Mouse (Mus musculus) lung, postnatal 25 days (tissue): ENCODE measurements around the gene Usp4.
A peak's percentile ranks its signal among the peaks of the same experiment; 100 is the strongest.
"Not testable (repeated sequence)": the region's sequence is repeated elsewhere in the genome, so short reads cannot be mapped to it uniquely, and the experiment has no call there.

ENCODE experiments used
- DNase-seq: peaks from one replicate; pipeline ENCODE4 v3.0.0; 2022; ENCODE audit warnings: low spot score

Usp4 gene

GRCm38 (mm10) chr9:108347540-108348289 lies at the start of gene Usp4:
Gene Usp4, plus strand, starts transcription at chr9:108347853.
- peak; percentile 88 for DNase-seq

GRCm38 (mm10) chr9:108301853-108302252 lies 45.8 kb upstream of the Usp4 start:
- peak; percentile 66 for DNase-seq

- DNase-seq = no peak
These were observed 42.9 kb upstream of the Usp4 start for GRCm38 (mm10) chr9:108304716-108305115.

- no peak for DNase-seq
These were observed 42.5 kb upstream of the Usp4 start for GRCm38 (mm10) chr9:108305170-108305569.

GRCm38 (mm10) chr9:108305629-108306520 lies 41.8 kb upstream of the Usp4 start, which contains the start of the genes Rhoa and Tcta:
Gene Rhoa, plus strand, starts transcription at chr9:108306129.
Gene Tcta, minus strand, starts transcription at chr9:108306160.
- peak; percentile 100 for DNase-seq

- peak; percentile 86 for DNase-seq
These were observed 41.1 kb upstream of the Usp4 start for GRCm38 (mm10) chr9:108306571-108306980.

- no peak for DNase-seq
These were observed 40.4 kb upstream of the Usp4 start for GRCm38 (mm10) chr9:108307021-108307807.

- DNase-seq = no peak
These were observed 39.5 kb upstream of the Usp4 start for GRCm38 (mm10) chr9:108308141-108308540.

GRCm38 (mm10) chr9:108317572-108317971 lies 30.1 kb upstream of the Usp4 start:
- DNase-seq = no peak

- no peak for DNase-seq
These were observed 29.2 kb upstream of the Usp4 start for GRCm38 (mm10) chr9:108318462-108318861.

- not testable (repeated sequence) for DNase-seq
These were observed 25.6 kb upstream of the Usp4 start for GRCm38 (mm10) chr9:108322054-108322453.

- no peak for DNase-seq
These were observed 22.9 kb upstream of the Usp4 start for GRCm38 (mm10) chr9:108324784-108325183.

GRCm38 (mm10) chr9:108325811-108326210 lies 21.8 kb upstream of the Usp4 start:
- DNase-seq = no peak

GRCm38 (mm10) chr9:108337848-108338550 lies 9.7 kb upstream of the Usp4 start:
- DNase-seq = no peak

- DNase-seq = peak; percentile 34
These were observed 9.1 kb upstream of the Usp4 start for GRCm38 (mm10) chr9:108338551-108338885.

- DNase-seq = peak; percentile 98
These were observed 8.5 kb upstream of the Usp4 start, which contains the start of gene Gpx1 for GRCm38 (mm10) chr9:108338886-108339781. Gene Gpx1, plus strand, starts transcription at chr9:108338903.

GRCm38 (mm10) chr9:108339886-108340257 lies 7.8 kb upstream of the Usp4 start:
- no peak for DNase-seq

GRCm38 (mm10) chr9:108340258-108341138 lies 7.2 kb upstream of the Usp4 start:
- DNase-seq = peak; percentile 72

GRCm38 (mm10) chr9:108341139-108341475 lies 6.5 kb upstream of the Usp4 start:
- DNase-seq = no peak

GRCm38 (mm10) chr9:108341801-108342200 lies 5.9 kb upstream of the Usp4 start:
- DNase-seq = no peak
